Mouse (Mus musculus) cerebellum, adult 9-10 months (tissue): ENCODE measurements around the gene Trdmt1.

Source experiments
- DNase-seq: peaks from one replicate; pipeline ENCODE4 v3.0.0; 2022

Gene Trdmt1

DNA sequence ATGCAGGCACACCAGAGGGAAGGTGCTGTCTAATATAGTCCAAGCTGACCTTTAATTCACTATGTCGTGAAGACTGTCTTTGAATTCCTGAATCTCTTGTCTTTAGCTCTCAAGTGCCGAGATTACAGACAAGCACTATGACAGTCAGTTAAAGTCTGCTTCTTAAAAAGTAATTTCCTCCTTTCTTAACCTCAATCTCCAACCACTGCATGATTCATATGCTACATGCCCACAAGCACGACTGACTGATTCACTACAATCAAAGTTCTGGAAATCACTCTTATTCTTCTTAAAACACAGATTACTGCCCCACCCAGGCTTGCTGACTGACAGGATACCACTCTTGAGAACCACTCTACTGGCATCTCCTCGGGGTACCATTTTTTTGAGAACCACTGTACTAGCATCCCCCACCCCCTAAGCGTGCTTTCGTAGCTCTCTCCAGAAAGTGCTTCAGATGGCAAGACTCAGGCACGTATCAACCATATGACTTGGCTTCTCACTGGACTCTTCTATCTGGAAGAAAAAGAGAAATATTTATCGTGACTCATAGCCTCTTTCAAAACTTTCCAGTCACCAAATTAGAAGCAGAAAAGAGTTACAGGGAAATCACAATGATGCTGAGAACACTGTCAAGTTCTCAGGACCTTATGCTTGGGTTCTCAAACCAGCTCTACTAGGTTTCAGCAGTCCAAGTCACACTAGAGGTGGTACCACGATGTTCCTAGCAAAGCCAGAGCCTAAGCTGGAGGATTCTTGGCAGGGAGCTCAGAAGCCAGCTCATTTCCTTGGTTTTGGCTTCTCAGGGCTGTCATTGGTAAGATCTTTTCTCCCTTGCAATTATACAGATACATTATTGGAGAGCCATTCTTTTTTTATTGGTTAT lies 12.9 kb upstream of the Trdmt1 start:
- no peak for DNase-seq

DNA sequence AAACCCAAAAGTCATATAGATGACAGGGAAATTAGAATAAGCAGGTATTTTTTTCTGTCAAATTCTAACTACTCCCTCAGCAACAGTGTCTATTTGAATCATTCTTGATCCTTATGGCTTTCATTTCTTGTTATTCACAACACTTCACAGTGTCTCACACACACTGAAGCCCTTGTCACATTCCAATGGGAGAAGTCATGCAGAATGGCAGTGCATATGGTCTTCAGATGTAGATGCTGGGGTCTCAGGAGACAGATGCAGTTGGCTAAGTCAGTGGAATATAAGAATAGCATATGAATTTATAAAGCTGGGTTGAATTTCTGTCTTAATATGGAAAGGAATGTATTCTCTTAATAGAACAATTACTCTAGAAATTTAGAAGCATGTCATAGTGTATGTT lies 11.8 kb upstream of the Trdmt1 start:
- DNase-seq = no peak

DNA sequence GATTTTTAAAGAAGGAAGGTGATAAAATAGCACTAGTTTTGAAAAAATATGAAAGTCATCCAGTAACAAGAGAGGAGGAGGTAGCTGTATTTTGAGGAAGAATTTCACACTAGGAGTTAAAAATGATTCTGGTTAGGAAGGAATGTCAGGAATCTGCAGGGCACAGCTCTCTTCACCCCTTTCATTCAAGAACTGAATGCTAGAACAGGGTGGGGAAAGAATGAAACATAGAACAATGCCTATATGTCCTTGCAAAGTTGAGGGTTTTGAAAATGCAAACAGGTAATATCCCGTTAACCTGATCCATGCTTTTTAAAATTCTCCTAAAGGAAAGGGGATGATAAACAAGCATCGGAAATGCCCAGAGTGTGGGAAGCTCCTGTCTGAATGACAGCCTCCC lies 9.5 kb upstream of the Trdmt1 start:
- no peak for DNase-seq

DNA sequence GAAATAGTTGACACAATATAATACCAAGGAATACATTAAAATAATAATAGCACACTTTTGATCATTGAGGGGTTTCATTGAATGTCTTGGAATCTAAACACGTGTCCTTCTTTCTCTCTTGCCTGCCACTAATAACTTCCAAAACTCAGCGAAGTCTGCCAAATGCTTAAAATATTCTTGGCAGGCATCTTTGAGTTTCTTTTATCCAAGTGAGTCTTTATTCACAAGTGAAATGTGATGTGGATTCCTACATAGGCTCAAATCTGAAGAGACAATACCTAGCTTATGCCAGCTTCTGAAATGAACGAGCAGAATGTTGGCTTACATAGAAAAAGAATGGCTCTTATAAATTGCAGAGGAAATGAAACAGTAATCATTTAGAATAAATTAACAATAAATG lies 4.3 kb upstream of the Trdmt1 start:
- DNase-seq = no peak

DNA sequence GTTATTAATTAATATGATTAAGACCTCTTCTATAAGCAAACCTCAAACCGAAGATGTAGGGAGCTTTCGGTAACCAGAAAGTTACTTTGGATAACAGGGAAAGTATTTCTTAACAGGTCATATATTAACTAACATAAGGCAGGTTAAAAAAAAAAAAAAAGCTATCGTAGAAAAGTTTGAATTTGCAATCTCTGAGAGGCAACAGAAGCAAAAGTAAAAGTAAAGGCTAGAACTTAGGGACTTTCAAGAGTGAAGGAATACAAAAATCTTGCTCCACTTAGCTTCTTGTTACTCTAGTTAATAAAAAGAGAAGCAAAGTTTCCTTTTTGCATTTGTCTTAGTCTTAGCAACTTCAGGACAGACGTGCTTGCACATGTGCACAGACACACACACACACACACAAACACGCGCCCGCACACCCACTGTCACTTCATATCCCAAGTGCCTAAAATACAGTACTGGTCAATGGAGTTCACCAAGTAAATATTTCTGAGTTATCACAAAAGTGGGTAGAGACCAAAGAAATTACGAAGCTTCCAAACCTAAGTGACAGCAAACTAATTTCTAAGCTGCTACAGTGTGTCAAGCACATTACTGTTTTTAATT lies 846 bp downstream of the Trdmt1 start:
- DNase-seq = no peak

DNA sequence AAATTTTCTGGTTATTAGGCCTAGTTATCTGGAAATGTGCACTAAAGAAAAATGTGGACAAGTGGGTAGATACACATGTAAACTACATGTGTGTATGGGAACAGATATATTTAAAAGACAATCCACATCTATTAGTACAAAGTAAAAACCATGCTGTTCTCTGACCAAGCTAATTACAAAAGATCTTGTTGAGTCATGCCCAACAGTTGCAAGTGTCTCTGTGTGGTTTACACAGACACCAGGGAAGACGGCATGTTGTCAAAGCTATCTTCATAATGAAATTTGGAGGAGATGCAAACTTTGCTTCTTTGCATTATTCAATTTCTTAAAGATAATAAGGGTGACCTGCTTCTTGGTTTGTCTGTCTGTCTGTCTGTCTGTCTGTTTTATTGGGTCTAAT lies 4.6 kb downstream of the Trdmt1 start:
- no peak for DNase-seq

DNA sequence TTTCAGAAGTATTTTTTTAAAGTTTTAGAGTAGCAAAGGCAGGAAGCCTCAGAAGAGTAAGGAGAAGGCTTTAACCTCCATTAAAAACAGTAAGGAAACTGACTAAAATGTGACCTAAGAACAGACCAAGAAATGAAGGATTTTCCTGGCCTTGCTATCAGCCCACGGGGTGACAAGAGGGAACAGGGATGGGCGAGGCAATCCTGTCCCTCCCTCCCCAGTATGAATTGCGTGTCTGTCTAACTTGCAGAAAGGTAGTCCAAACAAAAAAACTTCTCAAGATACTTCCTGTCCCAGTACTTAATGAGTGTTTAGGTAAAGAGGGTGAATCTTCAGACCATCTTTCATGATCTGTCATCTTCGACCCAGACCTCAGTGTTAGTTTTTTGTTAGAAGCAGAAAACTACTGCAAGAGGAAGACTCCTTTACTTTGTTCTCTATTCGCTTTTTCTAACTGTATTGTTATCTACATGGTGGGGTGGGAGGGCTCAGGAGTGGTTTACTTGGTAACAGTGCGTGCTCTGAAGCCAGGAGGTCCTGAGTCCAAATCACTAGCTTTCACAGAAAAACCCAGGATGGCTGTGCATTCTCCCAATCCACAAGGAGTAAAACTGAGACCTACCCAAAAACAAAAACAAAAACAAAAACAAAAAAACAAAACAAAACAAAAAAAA lies 5.6 kb downstream of the Trdmt1 start:
- no peak for DNase-seq

DNA sequence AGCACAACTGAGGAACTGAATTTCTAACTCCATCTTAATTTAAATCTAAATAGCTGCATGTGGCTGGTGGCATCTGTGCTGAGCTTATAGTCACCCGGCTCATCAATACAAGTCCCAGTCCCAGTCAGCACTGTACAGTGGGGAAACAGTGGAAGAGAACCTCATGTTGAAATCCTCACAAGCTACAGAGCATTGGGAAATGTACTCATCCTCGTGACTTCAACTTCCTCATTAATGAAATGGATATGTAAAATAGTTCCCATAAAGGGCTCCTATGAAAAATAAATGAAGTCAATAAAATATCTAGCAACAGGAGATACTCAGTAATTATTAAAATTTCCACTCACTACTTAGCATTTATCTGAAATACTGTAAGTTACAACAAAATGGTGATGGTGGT lies 6.2 kb downstream of the Trdmt1 start:
- DNase-seq = no peak

DNA sequence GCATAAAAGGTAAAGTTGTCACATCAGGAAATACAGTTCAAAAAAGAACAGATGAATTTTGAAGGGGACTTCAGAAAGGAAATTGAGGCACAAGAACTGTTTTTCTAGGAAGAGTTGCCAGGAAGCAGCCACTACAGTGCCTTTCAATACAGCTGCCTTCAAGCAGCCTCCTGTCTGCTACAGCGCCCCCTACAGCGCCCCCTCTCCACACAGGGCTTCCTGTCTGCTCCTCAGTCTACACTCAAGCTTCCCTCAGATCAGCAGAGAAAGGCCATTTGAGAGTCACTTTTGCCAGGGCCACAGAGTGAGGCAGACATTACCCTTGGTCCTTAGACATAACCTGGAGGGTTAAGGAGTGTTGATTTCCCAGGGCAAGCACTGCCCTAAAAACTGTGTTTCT lies 6.7 kb downstream of the Trdmt1 start:
- DNase-seq = no peak

DNA sequence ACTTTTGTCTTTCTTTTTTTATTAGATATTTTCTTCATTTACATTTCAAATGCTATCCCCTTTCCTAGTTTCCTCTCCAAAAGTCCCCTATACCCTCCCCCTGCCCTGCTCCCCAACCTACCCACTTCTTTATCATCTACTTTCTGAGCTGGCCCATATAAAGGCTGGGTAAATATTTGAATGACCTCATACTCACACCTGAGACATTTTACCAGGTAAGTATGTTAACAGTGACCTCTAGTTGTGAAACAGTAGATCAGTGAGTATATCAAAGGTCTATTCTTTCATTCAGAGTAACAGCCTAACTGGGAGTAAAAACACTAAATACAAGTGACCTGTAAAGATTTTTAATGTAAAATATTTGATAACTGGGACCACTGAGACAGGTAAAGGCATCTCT lies 7.7 kb downstream of the Trdmt1 start:
- no peak for DNase-seq

DNA sequence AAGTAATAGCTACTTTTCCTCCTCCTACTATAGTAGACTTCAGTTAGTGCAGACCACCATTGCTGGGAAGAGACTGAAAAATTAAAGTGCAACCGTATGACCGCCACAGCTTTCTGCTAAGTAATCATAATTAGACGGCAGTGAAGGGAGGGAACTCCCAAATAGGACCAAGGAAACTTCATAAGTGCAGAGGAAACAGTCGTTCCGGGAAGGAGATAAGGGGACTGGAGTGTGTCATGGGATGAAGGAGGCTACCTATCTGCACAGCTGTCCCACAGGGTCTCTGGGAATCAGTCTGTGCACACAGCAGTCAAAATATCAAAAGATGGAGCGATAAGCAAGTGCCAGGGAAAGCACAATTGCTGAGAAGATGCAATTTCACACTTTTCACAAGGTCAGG lies 13.8 kb downstream of the Trdmt1 start:
- DNase-seq = no peak

DNA sequence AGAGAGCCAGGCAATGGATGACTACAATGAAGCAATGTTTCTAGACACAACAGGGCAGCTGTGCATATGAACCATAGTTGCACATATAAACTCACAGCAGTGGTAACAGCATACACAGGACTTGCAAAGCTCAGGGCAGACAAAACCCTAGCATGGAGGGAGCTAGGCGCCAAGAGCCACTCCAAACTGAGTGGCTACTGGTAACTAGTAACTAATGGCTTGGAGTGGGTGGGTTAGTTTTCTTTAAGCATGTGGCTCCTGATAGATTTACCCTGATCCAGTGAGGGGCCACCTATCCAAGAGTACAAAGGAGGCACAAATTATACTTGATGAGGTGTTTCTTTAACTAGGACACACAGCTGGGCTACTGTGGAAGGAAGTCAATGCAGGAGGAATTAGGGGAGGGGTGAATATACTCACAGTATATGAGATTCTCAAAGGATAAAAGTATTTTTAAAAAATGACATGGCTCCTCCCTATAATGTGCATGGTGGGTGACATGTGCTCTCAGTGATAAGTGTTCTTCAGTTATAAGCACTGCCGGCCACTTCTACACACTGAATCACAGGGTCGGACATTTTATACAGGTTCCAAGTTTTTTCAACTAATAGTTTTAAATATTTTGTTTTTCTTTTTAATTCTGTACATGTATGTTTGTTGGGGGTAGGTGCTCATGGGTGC lies 15.1 kb downstream of the Trdmt1 start:
- DNase-seq = no peak

DNA sequence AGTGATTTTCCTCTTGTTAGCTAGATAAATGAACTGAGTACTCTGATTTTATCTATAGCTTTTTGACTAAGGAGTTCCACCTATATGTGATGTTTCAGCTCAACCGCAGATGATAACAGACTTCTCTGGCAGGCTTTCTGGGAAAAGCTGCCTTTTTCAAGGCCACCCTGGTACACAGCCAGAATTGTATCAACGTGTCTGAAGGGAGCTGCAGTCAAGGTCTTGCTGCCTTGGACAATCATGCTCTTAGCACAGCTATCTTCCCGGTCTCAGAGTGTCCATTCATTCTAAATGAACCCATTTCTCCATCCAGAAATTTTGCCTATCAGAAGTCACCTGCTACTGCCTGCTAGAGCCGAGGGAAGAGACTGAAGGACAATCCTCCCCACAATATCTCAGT lies 16.9 kb downstream of the Trdmt1 start:
- no peak for DNase-seq

DNA sequence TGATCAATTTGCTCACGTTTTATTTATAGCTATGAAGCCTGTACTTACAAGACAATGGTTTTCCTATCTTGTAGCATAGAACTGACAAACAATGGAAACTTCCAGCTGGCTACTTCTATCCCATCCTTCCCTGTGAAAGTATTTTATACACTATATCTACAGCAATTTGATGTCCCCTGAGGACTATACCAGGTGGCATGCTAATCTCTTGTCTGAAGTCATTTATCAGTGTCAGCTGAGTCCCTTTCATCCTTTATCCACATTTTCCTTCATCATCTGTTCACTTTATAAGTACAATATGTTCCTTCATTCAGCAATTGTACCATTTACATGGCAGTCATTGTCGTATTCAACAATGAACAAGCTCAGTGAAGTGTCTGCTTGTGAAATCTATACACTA lies 17.3 kb downstream of the Trdmt1 start:
- no peak for DNase-seq

DNA sequence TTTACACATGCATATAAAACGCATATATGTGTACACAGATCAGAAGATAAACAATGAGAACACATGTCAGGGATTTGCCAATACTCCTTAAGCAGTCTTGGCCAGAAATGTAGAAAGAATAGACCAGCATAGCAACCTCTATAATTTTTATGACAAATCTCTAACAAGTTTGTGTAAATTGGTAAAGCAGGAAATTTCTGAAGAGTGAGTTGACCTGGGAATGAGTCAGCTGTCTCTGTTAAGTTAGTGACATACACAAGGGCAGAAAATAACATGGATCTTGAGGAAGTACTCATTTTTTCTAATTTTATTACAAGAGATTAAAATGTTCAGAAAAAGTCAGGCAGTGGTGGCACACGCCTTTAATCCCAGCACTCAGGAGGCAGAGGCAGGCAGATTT lies 18.3 kb downstream of the Trdmt1 start:
- no peak for DNase-seq

DNA sequence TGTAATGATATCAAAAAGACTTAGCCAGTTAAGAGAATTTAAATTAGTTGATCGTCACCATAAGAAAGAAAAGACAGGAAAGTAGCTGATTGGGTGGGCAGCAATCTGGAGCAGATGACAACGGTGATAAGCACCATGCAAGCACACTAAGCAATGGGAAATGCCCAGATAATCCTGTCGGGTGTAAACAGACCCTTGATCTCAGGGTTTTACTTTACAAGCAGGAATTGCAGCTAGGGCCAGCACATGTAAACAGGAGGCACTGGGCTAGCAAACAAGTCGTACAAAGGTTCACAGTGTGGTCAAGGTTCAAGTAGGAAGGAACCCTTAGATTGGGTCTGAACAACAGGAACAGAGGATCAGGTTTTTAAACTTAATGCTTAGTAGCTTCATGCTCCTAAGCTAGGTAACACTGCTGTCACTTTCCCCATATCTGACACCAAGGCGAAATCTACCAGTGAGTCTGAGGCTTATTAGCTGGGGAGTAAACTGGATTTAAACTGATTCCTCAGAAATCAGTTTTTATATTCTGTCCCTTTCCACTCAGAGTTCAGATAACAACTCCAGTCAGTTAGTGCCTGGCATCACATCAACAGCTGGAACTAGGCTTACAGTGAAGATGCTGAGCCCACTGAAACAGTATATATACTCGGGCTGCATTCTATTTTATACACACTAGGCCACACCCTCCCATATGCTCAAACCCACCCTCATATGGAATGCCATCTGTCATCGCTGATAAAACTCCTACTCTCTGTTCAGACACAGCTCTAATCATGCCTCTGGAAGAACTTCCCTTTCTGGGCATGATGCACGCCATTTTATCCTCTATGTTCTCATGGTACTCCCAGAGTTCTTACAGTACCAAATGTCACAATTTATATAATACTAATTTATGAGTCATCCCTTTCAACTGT lies 20.7 kb downstream of the Trdmt1 start:
- no peak for DNase-seq

DNA sequence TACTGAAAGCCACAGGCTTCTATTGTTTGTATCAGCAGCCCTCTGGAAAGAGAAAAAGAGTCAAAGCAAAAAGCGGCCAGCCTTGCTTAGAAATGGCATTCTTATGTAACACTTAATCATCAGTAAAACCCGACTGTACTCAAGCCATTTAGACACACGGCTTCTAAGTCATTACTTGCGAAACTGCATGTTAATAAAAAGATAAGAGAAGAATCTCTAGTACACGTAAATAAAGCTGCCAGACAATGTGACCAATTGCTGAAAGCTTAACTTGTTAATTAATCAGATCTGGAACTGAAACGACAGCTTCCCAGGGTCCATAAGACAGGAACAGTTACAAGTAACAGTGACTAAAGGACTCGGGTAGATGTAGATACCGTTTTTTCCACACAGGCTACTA lies 22.4 kb downstream of the Trdmt1 start:
- DNase-seq = no peak

DNA sequence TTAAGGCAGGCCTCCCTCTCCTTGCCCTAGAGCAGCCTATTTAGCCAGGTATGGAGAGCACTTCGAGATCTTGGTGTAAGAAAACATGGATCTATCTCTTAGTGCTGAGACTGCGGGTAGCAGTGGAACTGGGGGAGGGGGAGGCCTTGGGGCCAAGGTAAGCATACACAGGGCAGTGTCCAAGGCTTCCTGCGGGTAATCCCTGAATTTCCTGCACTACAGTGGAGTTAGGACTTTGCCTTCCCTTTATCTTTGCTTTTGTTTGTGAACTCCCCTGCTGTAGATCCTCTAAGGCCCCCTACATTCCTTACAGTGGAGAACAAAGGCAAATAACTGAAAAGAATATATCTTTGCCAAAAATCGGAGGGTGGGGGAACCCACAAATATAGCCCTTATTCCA lies 29.5 kb downstream of the Trdmt1 start:
- no peak for DNase-seq

DNA sequence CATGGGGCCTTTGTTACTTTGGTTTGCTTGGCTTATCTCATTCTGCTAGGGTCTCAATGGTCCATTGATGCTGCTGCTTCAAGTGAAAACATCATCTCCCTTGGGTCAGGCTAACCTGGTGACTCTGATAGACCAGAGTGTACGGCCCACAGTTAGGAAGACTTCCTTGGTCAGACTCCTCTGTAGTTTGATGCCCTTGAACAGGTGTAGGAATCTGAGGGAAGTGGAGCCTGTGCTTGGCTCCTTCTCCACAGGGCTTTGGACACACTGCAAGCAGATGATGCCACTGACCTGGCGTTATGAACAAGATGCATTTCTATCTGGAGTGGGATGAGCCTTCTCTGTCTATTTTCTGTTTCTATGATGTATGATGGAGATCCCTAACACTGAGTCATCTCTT lies 41.8 kb downstream of the Trdmt1 start:
- no peak for DNase-seq

DNA sequence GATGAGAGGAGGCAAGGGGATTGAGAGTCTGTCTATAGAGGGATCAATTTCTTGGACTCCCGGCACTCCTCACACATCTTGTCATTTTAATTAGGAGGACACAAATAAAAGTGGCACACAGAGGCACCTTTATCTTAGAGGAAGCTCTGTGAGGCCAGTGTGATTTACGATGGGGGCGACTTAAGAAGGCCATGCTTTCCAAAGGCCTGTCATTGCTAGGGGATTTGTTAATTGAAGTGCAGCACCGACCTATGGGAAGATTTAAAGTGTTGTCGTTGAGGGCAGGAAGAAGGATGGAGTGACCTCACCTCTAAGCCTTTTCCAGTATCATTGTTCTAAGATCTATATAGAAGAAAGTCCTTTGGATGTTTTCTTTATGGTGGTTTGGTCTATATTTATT lies 42.9 kb downstream of the Trdmt1 start:
- no peak for DNase-seq

DNA sequence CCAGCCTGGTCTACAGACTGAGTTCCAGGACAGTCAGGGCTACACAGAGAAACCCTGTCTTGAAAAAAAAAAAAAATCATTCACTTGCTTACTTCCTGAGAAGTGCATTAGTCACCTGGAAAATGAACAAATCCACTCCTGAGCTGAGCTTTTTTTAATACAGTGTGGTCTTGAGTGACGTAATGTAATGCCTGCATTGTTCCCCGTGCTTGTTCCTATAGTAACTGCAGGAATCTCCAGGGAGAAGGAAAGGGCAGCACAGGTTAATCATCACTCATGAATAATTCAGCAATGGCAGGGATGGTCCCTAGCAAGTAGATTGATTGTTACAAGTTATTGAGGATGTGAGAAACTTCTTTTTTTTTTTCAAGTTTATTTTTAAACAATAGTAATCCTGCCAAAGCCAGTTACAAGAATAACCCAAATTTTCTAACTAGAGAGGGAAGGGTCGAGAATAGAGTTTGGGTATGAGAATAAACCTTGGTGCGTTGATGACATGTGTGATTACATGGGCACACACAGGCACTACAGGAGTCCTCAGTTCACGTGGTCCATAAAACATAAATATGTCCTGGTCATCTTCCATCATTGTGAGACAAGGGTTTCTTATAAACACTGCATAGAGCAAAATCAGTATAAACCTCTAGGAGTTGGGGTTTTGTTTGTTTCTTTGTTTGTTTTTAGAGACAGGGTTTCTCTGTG lies 44.0 kb downstream of the Trdmt1 start:
- DNase-seq = no peak

DNA sequence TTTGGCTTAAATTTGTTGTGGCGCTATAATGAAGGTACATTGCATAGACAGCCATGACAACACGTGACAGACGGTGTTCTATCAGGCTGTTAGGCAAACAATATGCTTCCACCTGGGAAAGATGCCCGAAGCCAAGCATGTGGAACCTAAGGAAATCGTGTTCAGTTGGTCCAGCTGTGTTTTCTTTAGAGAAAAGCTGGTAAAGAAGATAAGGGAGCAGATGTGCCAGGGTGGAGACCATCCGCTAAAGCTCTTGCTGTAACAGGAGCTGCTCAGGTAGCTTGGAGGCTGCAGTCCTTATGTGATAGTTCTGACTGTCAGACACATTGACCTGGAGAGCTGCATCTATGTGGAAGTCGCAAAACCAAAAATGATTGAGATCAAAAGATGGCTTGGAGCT lies 45.3 kb downstream of the Trdmt1 start:
- DNase-seq = no peak
